Mouse (Mus musculus): ENCODE data around the gene Chchd1. TPM values are rescaled to one million over a fixed set of nuclear protein-coding genes. Genes with fewer than 3 reads are reported as not detected.

The Chchd1 gene
- total and polyA plus RNA-seq, 3 experiments, result 66.8 to 126 (median 98.8) TPM

GRCm38 (mm10) chr14:20733041-20733951 lies 30.5 kb downstream of the Chchd1 start:
- Histone ChIP-seq H3K9ac (ENCODE audit: low read depth, low read length) (peak overlapping the region; percentile 96), H3K79me2 (replicated peaks; ENCODE audit: control insufficient read depth, insufficient read depth, low read length) (peaks cover 3% of the 10 kb centered on the region; the same call in 1 of the 2 replicates)
- 38% methylated on average over 12 of the region's 12 CpGs for WGBS

DNA sequence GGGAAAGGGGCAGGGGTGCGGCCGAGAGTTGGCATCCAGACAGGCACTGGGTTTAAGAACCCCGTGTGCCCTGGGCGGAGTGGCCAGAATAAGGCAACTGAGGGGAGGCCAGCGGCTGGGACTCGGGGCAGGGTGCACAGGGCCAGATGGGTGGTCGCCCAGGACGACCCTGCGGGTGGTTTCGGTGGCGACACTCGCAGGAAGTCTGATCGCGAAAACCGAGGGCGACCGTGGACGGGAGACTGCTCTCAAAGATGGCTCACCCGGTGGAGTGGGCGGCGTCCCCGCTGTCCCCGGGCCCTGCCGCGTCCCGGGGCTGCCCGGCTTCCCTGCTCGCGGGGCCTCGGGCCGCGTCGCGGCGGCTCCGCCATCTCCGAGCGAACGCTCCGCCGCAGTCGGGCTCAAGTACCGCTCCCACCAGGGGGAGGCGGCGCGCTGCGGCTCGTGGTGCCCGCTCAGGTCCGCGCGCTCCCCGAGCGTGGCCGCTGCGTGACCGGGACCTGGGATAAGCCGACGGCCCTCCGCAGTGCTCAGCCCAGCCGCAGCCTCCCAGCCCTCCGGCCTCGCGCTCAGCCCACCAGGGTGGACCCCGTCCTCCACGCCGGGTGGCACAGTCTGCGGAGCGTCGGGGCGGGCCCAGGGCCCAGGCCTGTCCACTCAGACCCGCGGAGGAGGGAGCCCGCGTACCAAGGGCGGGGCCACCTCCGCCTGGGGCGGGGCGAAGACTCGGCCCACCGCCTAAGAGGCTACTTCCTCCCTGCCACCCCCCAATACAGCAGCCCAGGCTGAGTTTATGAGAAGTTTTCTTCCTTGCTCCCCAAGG lies 31.4 kb downstream of the Chchd1 start, which contains the start of gene Ndst2:
TSS of gene Ndst2 (minus strand) at position 611 of the 823 bp plus-strand sequence.
- Histone ChIP-seq H3K4me3 (peak within 1 kb of the TSS; percentile 94), H3K79me2 (replicated peaks; ENCODE audit: control insufficient read depth, insufficient read depth, low read length) (peaks cover 3% of the 10 kb centered on the region; the same call in 1 of the 2 replicates), H3K27me3 (ENCODE audit: control insufficient read depth, insufficient read depth, low read length) (no peaks in the 10 kb centered on the region), H3K4me1 (ENCODE audit: control insufficient read depth, insufficient read depth, low read length) (peaks cover 7% of the 10 kb centered on the region), H3K36me3 (ENCODE audit: control insufficient read depth, insufficient read depth, low read length) (no peaks in the 10 kb centered on the region), H3K27ac (peak within 1 kb of the TSS; percentile 98), H3K9ac (ENCODE audit: low read depth, low read length) (peak within 1 kb of the TSS; percentile 96)
- peak; percentile 94 for DNase-seq
- intact Hi-C loops (cut with DNase I), result loop anchor here (10.0 kb wide), 1 partner anchor 141 kb away; no protein-coding TSS in a partner anchor
- no peak; the same call in 1 of the 2 replicates for TF ChIP-seq EP300 (IDR thresholded peaks at IDR 0.05; ENCODE audit: insufficient read depth, low read depth, low read length)
- TF ChIP-seq CTCF (IDR thresholded peaks at IDR 0.05), result peak; percentile 36
- TF ChIP-seq POLR2A (IDR thresholded peaks at IDR 0.05; ENCODE audit: insufficient read depth, low read depth, low read length), result peak; percentile 68
- WGBS, result under 1% methylated on average over 79 of the region's 81 CpGs

More at GRCm38 (mm10) chr14:20733041-20733951, 30.5 kb downstream of the Chchd1 start:
- Histone ChIP-seq H3K4me3 (peak overlapping the region; percentile 94), H3K4me1 (ENCODE audit: control insufficient read depth, insufficient read depth, low read length) (peaks cover 7% of the 10 kb centered on the region), H3K27me3 (ENCODE audit: control insufficient read depth, insufficient read depth, low read length) (no peaks in the 10 kb centered on the region), H3K27ac (peak overlapping the region; percentile 98), H3K36me3 (ENCODE audit: control insufficient read depth, insufficient read depth, low read length) (no peaks in the 10 kb centered on the region)
- no peak for DNase-seq
- TF ChIP-seq EP300 (IDR thresholded peaks at IDR 0.05; ENCODE audit: insufficient read depth, low read depth, low read length) (no peak), CTCF (IDR thresholded peaks at IDR 0.05) (no peak), POLR2A (IDR thresholded peaks at IDR 0.05; ENCODE audit: insufficient read depth, low read depth, low read length) (no peak)
- intact Hi-C loops (cut with DNase I), result loop anchor here (10.0 kb wide), 1 partner anchor 142 kb away; no protein-coding TSS in a partner anchor

DNA sequence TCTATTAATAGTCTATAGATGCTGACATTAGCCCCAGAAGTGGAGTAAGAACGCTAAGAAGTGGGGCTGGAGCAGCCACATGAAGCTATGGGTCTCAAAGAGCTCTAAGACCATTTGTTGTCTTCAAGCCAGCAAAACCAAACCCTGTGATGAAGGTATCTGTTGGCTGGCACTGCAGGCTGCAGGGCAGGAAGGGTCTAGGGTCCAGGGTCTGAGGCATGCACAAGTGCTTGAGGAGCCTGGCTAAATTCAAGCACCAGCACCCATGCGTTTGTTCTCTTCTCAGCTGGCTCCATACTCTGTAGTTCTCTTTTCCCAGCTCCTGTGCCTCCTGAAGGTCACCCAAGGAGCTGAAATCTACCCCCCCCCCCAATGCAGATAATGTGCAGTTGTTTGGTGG lies 32.2 kb downstream of the Chchd1 start:
- Histone ChIP-seq H3K4me3 (peak overlapping the region; percentile 94; the same call in 1 of the 2 replicates), H3K79me2 (replicated peaks; ENCODE audit: control insufficient read depth, insufficient read depth, low read length) (peaks cover 3% of the 10 kb centered on the region; the same call in 1 of the 2 replicates), H3K9ac (ENCODE audit: low read depth, low read length) (no peak overlapping the region), H3K4me1 (ENCODE audit: control insufficient read depth, insufficient read depth, low read length) (peaks cover 7% of the 10 kb centered on the region), H3K36me3 (ENCODE audit: control insufficient read depth, insufficient read depth, low read length) (no peaks in the 10 kb centered on the region), H3K27ac (peak overlapping the region; percentile 98), H3K27me3 (ENCODE audit: control insufficient read depth, insufficient read depth, low read length) (no peaks in the 10 kb centered on the region)
- WGBS, result 34% methylated on average over 2 of the region's 2 CpGs
- intact Hi-C loops (cut with DNase I), result loop anchor here (10.0 kb wide), 1 partner anchor 140 kb away; no protein-coding TSS in a partner anchor
- no peak for TF ChIP-seq CTCF (IDR thresholded peaks at IDR 0.05)
- TF ChIP-seq POLR2A (IDR thresholded peaks at IDR 0.05; ENCODE audit: insufficient read depth, low read depth, low read length), result no peak
- DNase-seq, result no peak

DNA sequence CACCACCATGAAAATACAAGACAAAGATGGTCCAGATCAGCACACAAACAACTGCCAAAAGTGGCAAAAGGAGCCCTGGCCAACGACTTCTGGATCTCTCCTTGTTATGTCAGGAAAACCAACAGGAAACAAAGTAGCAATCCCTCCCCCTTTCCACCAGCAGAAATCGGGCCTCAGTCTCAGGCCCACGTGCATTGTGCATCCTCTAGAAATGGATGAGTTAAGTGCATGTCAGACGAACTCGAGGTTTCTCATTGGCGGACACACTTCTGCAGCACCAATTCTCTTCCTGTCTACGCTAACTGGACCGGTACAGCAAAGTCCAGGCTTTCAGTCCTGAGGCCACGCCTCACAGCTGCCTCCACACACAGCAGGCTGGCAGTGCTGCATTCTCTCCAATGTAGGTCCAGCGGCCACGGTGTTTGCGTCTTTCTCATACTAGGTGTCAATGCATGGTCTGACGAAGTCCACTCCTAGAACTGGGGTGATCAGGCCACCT lies 33.1 kb downstream of the Chchd1 start:
- Histone ChIP-seq H3K79me2 (replicated peaks; ENCODE audit: control insufficient read depth, insufficient read depth, low read length) (peaks cover 3% of the 10 kb centered on the region; the same call in 1 of the 2 replicates), H3K36me3 (ENCODE audit: control insufficient read depth, insufficient read depth, low read length) (no peaks in the 10 kb centered on the region), H3K27ac (peak overlapping the region; percentile 20; the same call in 1 of the 2 replicates), H3K27me3 (ENCODE audit: control insufficient read depth, insufficient read depth, low read length) (no peaks in the 10 kb centered on the region), H3K9ac (ENCODE audit: low read depth, low read length) (no peak overlapping the region), H3K4me1 (ENCODE audit: control insufficient read depth, insufficient read depth, low read length) (peaks cover 7% of the 10 kb centered on the region), H3K4me3 (no peak overlapping the region)
- TF ChIP-seq POLR2A (IDR thresholded peaks at IDR 0.05; ENCODE audit: insufficient read depth, low read depth, low read length) (no peak), CTCF (IDR thresholded peaks at IDR 0.05) (no peak), EP300 (IDR thresholded peaks at IDR 0.05; ENCODE audit: insufficient read depth, low read depth, low read length) (no peak)
- DNase-seq, result no peak
- intact Hi-C loops (cut with DNase I), result loop anchor here (2.0 to 10.0 kb wide), 2 partner anchors 61 to 139 kb away; no protein-coding TSS in a partner anchor
- WGBS, result 51% methylated on average over 13 of the region's 13 CpGs

GRCm38 (mm10) chr14:20737306-20737705 lies 34.5 kb downstream of the Chchd1 start:
- 26% methylated on average over 14 of the region's 14 CpGs for WGBS
- Histone ChIP-seq H3K9ac (ENCODE audit: low read depth, low read length) (no peak overlapping the region), H3K27ac (no peak overlapping the region; the same call in 1 of the 2 replicates), H3K79me2 (replicated peaks; ENCODE audit: control insufficient read depth, insufficient read depth, low read length) (peaks cover 3% of the 10 kb centered on the region; the same call in 1 of the 2 replicates), H3K4me1 (ENCODE audit: control insufficient read depth, insufficient read depth, low read length) (peaks cover 7% of the 10 kb centered on the region), H3K36me3 (ENCODE audit: control insufficient read depth, insufficient read depth, low read length) (no peaks in the 10 kb centered on the region), H3K27me3 (ENCODE audit: control insufficient read depth, insufficient read depth, low read length) (no peaks in the 10 kb centered on the region), H3K4me3 (no peak overlapping the region)
- DNase-seq, result peak; percentile 63 to 72
- intact Hi-C loops (cut with DNase I), result loop anchor here (2.0 to 10.0 kb wide), 2 partner anchors 59 to 137 kb away; no protein-coding TSS in a partner anchor
- TF ChIP-seq CTCF (IDR thresholded peaks at IDR 0.05), result peak; percentile 86
- 0 out of 2 replicates have a peak, but pooled peaks have one; percentile 48 for TF ChIP-seq EP300 (IDR thresholded peaks at IDR 0.05; ENCODE audit: insufficient read depth, low read depth, low read length)
- no peak for TF ChIP-seq POLR2A (IDR thresholded peaks at IDR 0.05; ENCODE audit: insufficient read depth, low read depth, low read length)

All from heart, adult 2 months (tissue).